Mouse (Mus musculus) gastrocnemius, postnatal 14 days (tissue): ENCODE results near the gene Arhgef16. TPM values are rescaled to one million over a fixed set of nuclear protein-coding genes. Genes with fewer than 3 reads are reported as not detected.
A peak's percentile ranks its signal among the peaks of the same experiment; 100 is the strongest.

Experiments
- DNase-seq: peaks from one replicate; pipeline ENCODE4 v3.0.0; 2021; ENCODE audit warnings: mixed read lengths
- intact Hi-C: fragments of 180-260 bp; cut with DNase I; formaldehyde crosslinking; loops from one replicate; pipeline ENCODE4 v1.15.1; 2025; ENCODE audit warnings: low total_unique reads
- long read RNA-seq, 2 experiments: library from polyadenylated mRNA; stranded (forward); transcript quantifications; one replicate each; pipeline ENCODE4 v2.0.0; 2021
- total RNA-seq, 2 experiments: library from RNA; stranded (reverse); gene quantifications; 2 replicates each; pipeline ENCODE4 v1.2.3; 2021

The Arhgef16 gene
- total RNA-seq: 1 to 10 TPM in 1 of 2 experiments, under 1 TPM in 1; 0.75 to 1.1 TPM
- long read RNA-seq, experiment 1: 0 reads
- long read RNA-seq, experiment 2, partial matches to known transcripts: 0 of 2 reads
- long read RNA-seq, experiment 2, other reads (novel, unspliced or antisense): 2 of 2 reads

DNA sequence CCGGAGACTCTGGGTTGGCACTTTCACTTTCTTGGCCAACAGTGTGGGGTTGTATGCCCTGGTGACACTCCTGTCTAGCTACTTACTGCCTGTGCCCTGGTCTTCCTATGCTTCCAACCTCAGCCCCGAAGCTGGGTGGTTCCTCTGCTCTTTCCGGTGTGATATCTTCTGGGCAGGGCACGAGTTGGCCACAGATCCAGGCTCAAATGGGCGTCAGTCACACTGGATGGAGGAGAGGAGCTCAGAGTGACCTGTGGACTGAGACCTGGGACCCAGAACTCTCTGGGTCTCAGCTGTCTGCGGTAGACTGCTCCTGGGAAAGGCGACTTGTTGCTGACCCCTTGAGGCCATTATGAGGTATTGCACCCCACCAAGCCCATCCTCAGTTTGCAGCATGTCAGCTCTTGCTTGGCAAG is at the start of gene Arhgef16:
Gene Arhgef16 (minus strand): TSS at position 211 of the 416 bp plus-strand sequence.
- DNase-seq: peak; percentile 20

DNA sequence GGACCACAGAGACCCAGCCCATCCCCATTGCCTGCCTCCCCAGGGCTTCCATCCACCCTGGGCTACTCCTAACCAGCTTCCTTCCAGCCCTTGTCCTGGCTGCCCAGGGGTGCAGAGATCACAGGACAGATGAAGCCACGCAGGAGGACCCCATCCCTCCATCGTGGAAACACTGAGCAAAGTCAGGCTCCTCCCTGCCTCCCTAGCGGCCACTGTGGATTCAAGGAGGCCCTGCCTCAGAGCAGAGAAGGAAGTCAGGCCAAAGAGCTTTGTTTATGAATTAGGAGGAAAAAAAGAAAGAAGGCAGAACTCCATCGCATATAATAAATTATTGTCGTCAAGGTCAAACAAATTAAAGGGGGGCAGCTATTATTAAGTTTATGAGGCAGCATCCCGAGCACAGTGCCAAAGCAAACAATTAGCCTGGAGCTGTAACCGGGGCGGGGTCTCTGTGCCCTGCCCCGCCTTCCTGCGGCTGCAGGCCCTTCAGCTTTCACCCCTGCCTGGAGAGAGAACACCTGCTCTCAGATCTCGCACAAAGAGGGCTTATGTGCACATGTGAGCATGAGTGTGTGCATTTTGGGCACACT is 46.8 kb upstream of the Arhgef16 start:
- intact Hi-C loops: no loop called here
- no peak for DNase-seq

More for the DNA sequence above, at the start of gene Arhgef16:
- intact Hi-C loops: no loop called here

DNA sequence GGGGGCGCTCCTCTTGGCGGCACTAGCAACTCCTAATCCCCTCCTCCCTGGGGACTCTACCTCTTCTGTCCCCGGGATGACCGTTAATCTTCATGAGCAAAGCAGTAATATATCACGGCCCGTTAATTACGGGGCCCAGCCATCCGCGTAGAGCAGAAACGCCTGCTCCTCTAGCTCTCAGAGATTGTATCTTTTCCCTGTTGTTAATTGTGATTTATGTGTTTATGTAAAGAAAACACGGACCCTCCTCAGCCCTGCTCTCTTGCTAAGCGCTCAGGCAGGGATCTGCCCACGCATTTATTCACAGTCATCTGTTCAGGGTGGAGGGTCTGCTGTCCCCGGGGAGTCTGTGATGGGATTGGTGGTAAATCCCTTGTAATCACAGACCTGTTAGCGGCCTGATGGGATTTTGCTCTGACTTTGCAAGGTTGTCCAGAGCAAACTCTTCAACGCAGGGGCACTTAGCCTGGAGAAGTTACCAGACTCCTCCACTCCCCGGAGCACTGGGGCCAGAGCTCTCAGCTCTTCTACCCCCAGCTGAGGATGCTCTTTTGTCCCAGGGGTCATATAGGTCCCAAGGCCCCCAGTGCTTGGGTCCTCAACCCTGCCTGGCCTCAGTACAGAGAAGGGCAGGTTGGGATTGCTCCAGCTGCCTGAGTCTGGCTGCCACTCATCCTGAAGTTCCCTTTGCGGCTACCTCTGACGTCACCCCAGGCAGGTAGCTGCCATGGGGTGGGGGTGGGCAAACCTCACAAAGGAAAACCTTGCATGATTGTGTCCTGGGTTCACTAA is 45.5 kb upstream of the Arhgef16 start:
- DNase-seq: no peak
- intact Hi-C loops: no loop called here

DNA sequence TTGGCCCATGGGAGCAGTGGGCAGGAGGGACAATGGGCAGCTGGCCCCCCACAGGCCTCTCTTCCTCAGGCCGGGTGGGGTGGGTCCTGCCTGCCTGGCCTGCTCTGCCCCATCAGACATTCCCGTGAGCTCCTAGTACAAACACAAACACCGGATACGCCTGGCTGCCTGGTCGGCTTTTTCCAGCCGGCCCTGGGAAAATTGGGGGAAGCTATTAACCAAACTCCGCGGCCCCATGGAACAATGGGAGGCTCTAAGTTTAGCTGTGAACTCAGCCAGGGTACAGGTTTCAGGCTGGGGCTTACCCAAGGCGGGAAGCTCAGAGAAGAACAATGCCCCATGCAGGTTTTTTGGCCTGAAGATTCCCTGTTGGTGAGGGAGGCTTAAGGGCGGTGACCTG is 35.2 kb upstream of the Arhgef16 start:
- intact Hi-C loops: no loop called here
- DNase-seq: peak; percentile 33

DNA sequence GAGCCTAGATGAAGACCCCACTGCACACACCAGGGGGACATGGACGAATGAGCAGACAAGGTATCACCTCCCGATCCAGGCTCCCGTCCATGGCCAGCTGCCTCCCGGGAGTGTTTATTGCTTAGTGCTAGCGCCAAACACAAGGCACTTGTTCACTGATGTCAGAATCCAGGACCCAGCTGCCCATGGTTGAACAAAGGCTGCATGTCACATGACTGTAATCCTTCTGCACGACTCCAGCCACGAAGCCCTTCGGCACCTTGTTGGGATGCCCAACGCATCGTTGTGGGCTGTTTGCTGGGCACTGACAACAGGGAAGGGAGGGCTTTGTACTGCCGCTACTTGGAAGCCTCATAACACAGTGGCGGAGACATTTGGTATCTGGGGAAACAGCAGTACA is 34.3 kb upstream of the Arhgef16 start, which contains the start of gene B230104I21Rik:
Gene B230104I21Rik (plus strand): TSS at position 367 of the 400 bp plus-strand sequence.
- DNase-seq: no peak
- intact Hi-C loops: no loop called here

DNA sequence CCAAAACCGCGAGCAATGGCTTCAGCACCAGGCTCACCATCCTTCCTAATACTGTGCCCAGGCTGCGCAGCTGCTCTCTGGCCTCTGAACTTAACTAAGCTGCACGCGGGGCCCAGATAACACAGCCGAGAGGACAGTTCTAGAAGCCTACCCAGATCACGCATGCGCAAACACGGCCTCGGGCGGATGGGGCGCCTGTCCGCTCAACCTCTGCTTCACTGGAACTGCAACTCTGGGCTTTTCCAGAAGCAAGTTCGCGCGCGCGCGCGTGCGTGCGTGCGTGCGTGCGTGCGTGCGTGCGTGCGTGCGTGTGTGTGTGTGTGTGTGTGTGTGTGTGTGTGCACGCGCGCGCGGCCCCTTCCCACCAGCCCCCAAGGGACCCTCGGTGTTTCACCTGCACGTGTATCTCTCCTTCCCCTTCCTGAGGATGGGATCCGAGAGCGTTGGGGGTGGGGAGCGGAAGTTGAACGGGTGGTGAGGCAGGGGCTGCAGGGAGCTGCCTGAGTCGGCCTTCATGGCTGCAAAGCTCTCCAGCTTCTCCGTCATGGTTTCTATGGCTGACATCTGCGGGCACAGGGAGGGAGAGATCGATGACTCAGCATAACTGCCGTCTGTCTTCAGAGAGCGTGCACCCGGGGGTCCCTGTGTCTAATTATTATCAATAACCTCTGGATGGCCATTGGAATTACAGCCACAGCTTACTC is 33.4 kb upstream of the Arhgef16 start:
- peak; percentile 42 for DNase-seq
- intact Hi-C loops: no loop called here

DNA sequence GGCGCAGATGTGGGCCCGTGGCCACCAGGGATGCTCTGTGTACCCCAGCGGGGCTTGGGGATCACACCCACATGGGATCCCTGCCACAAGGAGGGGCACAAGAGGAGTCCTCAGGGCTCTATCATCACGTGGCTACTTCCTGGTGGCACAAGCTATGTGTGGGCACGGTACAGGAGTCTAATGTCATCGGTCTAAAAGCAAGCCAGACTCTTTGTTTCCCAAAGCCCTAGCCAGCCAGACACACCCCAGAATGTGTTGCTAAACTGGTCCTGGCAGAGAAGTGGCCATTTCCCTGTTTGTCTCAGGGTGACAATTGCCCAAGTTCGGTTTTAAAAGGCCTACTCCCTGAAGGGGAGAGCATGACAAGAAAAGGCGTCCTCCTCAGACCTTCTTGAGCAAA is 31.8 kb upstream of the Arhgef16 start:
- intact Hi-C loops: no loop called here
- no peak for DNase-seq

DNA sequence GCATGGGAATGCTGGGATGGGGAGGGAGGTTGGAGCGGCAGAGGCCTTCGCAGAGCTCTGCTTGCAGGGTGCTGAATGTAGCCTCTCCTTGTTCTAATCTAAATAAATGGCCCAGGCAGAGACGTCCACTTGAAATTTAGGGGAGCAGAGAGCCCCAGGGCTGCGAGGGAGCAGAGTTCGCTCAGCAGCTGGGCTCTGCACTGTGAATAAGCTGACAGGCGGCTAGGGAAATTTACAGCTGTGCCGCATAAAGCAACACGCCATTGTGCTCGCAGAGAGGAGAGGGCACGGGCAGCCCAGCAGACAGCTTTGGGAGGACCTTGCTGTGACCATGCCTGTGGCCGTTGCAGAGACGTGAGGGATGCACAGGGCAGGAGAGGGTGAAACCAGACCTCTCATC is 29.8 kb upstream of the Arhgef16 start:
- intact Hi-C loops: no loop called here
- no peak for DNase-seq

DNA sequence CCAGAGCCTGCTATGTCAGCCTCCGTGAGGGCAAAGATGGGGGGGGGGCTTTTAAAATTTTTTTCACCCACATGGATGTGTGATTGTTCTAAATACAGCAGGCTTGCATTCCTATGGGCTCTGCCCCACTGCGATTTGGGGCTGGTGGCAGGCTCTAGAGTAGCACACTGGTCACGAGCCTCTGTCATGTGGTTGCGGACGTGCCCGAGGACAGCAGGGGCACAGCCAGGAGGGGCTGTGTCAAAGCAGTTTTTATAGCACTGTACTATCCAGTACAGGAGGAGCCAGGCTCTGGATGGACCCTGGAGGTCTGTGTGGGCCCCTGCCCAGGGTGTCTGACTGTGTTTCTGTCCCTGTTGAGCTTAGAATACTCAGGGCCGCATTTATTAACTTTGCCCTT is 28.5 kb upstream of the Arhgef16 start:
- intact Hi-C loops: no loop called here
- no peak for DNase-seq

DNA sequence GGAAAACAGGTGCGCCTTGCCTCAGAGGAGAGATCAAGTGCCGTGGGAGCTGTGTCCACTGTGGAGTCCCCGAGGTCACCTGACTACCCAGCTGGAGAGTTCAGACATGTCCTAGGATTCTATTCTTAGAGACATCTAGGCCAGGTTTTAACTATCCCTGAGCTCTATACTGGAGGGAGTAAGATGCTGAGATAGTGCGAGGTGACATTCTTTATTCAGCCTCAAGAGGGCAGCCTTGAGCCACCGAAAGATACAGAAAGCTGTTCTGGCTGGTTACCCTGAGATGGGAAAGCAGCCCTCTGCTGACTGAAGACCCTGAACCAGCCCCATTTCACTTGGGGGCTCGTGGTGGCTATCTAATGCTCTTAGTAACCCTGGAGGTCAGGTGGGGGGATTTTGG is 27.4 kb upstream of the Arhgef16 start:
- DNase-seq: peak; percentile 44
- intact Hi-C loops: loop anchor here (5.0 kb wide), 2 partner anchors 348 to 473 kb away; no protein-coding TSS in a partner anchor

DNA sequence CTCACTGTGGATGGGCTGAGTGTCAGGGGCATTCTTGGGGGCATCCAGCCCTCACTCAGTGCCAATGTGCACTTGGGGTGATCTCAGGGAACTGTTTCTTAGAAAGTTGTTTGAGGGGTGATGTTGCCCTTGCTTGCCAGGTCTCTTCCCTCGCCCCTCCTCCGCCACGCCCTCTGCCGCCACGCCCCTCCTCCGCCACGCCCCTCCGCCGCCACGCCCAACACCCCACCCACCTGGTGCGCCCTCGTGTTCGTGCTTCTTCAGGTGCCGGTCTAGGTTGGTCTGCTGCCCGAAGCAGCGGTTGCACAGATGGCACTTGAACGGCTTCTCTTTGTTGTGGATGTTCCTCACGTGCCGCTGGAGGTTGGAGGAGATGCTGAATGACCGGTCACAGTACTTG is 27.0 kb upstream of the Arhgef16 start:
- no peak for DNase-seq
- intact Hi-C loops: loop anchor here (5.0 kb wide), 2 partner anchors 349 to 474 kb away; no protein-coding TSS in a partner anchor

DNA sequence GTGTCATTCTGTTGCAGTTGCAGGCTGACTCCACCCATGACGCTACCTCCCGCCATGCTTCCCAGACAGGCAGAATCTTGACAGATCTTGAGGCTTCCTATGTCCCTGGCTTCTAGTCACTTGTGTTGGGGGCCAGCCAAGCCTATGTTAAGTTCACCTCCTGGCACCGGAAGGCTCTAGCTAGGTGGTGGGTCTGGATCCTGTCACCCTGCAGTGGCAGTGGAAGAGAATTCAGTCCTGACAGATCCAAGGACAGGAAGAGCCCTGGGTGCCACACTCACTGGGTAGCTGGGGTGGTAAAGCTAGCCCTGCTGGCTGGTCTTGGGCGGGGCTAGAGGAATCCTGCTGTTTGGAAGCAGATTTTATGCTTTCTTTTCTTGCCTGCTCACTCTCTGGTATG is 23.9 kb upstream of the Arhgef16 start:
- no peak for DNase-seq
- intact Hi-C loops: loop anchor here (2.0 to 5.0 kb wide), 3 partner anchors 25 to 477 kb away; no protein-coding TSS in a partner anchor

DNA sequence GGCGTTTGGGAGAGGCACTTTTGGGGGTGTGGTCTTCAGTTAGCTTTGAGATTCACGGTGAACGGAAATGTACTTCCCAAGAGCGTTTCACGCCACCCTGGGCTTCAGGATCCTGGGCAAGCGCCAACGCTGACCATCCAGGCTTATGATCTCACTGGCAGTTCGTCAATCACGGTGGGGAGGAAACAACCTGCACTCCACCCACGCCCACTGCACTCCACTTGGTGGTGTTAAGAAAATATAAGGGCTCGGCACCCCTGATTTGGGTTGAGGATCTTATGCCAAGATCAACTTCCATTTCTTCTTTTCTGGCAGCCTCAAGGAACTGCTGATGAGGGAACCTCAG is 12.1 kb upstream of the Arhgef16 start:
- no peak for DNase-seq
- intact Hi-C loops: no loop called here

DNA sequence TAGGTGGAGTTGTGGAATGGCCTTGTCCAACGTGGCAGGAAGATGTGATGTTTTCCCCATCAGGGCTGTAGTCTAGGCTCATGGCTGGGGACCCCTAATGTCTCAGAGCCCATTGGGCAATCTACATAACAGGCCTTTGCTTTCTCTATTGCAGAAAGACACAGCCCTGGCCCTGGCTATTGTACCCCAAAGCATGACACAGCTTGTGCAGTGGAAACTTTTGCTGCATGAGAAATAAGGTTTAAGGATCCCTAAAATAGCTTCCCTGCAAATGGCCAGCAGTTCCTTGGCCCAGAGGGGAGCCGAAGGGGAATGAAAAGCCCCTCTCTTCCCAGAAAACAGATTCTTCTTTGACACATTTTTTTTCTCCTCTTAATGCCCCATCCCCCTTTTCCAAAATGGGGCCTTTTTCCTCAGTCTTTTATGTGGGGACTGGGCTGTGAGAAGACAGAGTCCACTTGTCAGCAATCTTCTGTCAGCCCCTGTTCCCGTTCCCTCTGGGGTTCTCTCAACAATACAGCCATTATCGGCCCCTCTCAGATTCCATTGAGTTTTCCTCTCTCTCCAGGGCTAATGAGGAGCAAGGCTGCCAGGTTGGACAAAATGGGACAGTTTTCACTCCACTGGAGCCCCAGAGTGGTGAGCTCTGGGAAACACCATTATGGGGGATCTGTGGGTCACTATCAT is 11.6 kb upstream of the Arhgef16 start:
- intact Hi-C loops: no loop called here
- DNase-seq: no peak

DNA sequence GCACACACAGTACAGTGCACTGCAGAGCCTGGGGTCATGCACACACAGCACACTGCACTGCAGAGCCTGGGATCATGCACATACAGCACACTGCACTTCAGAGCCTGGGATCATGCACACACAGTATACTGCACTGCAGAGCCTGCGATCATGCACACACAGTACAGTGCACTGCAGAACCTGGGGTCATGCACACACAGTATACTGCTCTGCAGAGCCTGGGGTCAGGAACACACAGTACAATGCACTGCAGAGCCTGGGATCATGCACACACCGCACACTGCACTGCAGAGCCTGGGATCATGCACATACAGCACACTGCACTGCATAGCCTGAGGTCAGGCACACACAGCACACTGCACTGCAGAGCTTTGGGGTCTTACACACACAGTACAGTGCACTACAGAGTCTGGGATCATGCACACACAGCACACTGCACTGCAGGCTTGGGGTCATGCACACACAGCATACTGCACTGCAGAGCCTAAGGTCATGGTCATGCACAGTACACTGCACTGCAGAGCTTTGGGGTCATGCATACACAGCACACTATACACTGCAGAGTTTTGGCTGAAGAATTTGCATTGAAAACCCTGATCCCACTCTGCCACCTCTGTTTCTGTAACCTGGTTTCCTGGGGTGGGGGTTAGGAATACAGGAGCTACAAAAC is 10.8 kb upstream of the Arhgef16 start:
- intact Hi-C loops: no loop called here
- no peak for DNase-seq

DNA sequence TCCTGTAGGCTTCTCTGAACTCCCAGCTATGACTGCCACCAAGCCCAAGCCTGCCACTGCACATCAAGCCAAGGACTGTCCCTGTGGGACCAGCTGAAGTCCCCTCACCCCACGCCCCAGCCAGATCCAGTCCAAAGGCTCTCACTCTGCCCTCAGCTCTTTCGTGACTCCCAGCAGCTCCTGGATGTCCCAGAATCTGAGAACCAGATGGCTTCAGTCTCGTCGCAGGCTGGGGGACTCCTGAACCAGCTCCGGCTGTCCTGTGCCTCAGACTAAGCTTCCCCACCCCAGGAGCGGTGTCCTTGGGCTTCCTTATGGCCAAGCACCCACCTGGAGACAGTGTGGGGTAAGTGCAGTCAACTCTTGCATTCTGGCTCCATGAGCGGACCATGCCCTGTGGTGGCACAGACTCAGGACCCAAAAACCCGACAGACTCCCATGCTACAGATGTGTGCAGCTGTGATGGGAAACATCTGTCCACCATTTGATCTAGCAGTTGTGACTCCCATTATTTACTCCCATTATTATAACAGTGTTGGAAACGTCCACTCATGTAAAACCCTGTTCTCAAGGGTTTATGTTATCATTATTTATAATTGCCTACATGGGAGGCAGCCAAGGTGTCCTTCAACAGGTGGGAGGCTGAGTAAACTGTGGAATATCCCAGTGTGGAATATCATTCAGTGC is 9.2 kb upstream of the Arhgef16 start:
- no peak for DNase-seq
- intact Hi-C loops: no loop called here

DNA sequence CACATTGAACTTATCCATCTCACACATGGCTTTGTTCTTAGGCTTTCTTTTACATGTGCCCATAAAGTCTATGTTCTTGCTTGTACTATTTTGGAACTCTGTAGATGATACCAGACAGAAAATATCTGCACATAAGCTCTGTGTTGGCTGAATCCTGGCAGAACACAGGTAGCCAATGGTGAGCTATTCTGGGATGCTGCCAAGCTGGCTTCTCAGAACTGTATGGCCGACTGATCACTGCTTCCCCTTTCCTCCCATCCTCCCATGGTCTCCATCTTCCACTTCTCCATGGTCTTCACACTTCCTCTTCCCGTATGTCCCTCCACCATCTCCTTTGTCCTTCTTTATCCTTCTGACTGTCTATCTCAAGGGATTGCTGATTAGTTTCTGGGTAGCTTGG is 7.7 kb upstream of the Arhgef16 start:
- intact Hi-C loops: no loop called here
- no peak for DNase-seq

DNA sequence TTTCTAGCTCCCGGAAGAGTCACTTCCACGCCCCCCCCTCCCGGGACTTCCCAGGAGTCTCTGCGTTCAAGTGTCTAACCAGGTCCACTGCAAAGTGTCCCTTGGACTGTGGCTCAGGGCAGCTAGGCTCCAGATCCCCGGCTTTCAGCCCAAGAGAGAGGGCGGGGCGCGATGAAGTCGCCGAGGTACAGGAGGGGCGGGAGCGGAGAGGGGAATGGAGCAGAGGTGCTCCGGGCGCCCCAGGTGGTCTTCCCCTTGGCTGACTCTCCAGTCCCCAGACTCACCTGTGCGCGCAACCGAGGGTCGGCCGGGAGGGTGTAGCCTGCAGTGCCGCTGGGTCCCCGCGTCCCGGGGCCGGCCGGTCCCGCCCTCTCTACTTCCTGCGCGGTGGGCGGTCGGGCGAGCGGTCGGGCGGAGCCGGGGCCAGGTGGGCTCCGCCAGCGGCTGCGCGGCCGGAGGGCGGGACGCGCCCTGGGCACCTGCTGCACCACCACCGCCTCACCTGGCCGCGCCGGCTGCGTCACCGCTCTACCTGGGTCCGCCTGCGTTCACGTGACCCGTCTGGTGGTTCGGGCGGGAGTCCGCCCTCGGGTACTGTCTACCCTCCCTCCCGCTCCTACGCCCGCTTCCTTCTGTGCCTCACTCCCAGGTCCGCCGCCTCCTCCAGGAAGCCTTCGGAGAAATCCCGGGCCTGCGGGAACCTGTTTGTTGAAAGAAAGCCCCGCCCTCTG is 1.8 kb downstream of the Arhgef16 start:
- DNase-seq: no peak
- intact Hi-C loops: no loop called here
